Mouse (Mus musculus): Measurements from ENCODE around the gene Trim71. TPM values are rescaled to one million over a fixed set of nuclear protein-coding genes. Genes with fewer than 3 reads are reported as not detected.

Gene Trim71
- polyA plus RNA-seq (2015; fragmentation: Nextera tagmentation; extraction: Ambion mirVana) = 0.32 and 0.55 TPM in 2 replicates

DNA sequence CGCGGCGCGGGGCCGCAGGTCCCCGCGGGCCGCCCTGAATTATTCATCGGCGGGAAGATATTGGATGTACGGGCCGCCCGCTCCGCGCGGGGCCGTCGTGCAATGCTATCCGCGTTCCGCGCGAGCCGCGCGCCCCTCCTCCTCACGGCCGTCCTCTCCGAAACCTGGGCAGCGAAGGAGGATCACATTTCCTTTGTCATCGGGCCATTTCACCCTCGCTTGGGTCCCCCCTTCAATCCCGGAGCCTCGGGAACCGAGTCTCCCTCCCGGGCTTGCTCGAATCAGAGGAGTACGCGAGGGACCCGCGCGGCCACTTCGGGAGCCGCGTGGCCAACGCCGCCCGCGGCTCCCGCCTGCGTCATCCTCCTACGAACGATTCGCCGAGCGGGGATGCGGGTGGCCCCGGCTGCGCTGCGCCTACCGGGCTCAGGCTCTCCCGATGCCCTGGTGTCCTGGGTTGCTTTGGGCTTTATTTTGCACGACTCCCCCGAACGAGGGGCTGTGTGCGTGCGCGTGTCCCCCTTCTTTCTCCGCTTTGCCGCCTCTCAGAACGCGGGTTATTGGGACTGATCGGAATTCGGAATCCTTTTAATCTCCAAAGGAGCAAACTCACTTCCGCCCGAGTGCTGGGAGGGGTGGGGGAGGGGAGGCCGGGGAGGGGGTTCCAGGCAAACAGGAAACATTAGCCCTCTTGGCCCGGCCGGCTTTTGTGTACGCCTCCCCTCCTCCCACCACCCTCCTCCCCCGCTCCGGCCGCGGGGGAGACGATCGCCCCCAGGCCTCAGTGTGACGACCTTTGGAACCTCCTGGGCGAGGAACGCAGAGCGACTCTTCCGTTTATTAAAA, at the start of gene Trim71:
TSS of gene Trim71 (minus strand) at position 609 of the 846 bp plus-strand sequence.
- Histone ChIP-seq H3K4me1 (replicated peaks) (peaks cover 49% of the 10 kb centered on the region), H3K36me3 (no peaks in the 10 kb centered on the region), H3K4me2 (peak within 1 kb of the TSS; percentile 80), H3K9me3 (no peaks in the 10 kb centered on the region), H3K9ac (peak within 1 kb of the TSS; percentile 75), H3K27me3 (peaks cover 46% of the 10 kb centered on the region), H3K27ac (replicated peaks) (peak within 1 kb of the TSS; percentile 57), H3K4me3 (peak within 1 kb of the TSS; percentile 55)
- WGBS = under 1% methylated on average over 86 of the region's 91 CpGs
- peak; percentile 82 for ATAC-seq (ENCODE audit: low read depth)

DNA sequence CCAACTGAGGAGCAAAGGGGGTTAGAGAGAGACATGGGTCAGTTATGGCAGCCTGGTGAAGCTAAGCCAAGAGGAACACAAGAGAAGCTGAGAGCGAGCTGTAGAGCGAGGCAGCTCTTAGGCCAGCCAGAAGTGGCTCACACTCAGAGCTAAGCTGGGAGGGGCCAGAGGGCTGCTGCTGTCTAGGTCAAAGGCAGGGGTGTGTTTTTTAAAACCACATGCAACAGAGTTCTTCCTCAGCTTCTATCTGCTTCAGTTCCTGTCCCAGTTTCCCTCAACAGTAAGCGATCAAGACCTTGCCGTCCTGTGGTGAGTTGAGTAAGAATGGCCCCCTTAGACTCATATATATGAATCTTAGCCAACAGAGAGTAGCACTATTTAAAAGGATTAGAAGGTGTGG, 48.9 kb upstream of the Trim71 start:
- Histone ChIP-seq H3K9ac (no peak overlapping the region), H3K4me2 (no peak overlapping the region), H3K4me1 (replicated peaks) (no peaks in the 10 kb centered on the region), H3K27me3 (no peaks in the 10 kb centered on the region), H3K36me3 (peaks cover 85% of the 10 kb centered on the region), H3K4me3 (no peak overlapping the region), H3K27ac (replicated peaks) (no peak overlapping the region), H3K9me3 (no peaks in the 10 kb centered on the region)
- 97% methylated on average over 4 of the region's 4 CpGs for WGBS
- no peak for ATAC-seq (ENCODE audit: low read depth)

DNA sequence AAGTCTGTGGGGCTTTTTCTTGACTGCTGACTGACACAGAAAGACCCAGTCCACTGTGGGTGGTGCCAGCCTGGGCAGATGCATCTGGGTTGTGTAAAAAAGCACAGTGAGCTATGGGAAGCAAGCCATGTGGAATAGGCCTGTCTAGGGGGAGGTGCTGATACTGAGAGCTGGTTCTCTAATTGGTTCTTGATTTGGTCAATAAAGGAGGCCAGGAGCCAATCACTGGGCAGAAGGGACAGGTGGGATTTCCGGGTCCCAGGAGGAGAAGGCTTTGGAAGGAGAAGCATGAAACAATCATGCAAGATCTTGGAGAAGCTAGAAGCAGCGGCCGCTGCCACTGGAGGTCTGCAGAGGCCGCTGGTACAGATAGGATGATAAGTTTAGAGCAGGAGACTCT, 48.4 kb upstream of the Trim71 start:
- Histone ChIP-seq H3K27me3 (no peaks in the 10 kb centered on the region), H3K4me3 (no peak overlapping the region), H3K9ac (no peak overlapping the region), H3K27ac (replicated peaks) (no peak overlapping the region), H3K9me3 (no peaks in the 10 kb centered on the region), H3K36me3 (peaks cover 85% of the 10 kb centered on the region), H3K4me1 (replicated peaks) (no peaks in the 10 kb centered on the region), H3K4me2 (no peak overlapping the region)
- no peak for ATAC-seq (ENCODE audit: low read depth)
- 86% methylated on average over 4 of the region's 4 CpGs for WGBS

DNA sequence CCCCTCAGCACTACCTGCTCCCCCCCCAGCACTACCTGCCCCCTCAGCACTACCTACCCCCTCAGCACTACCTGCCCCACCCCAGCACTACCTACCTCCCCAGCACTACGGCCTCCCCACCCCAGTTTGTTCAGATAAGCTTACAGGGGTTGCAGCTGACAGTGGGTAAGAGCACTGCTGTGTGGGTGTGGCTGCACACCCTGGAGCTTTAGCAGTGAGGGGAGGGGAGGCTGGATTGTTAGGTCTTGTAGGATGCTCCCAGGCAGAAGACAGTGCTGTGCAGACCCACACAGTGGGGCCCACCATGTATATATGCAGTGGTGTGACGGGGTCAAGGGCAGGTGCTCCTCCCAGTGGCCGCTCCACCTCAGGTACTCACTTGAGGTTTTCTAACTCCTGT, 46.1 kb upstream of the Trim71 start:
- H3K36me3 ChIP-seq = peaks cover 92% of the 10 kb centered on the region
- no peaks in the 10 kb centered on the region for H3K27me3 ChIP-seq
- H3K4me3 ChIP-seq = no peak overlapping the region
- H3K9me3 ChIP-seq = no peaks in the 10 kb centered on the region
- 100% methylated on average over 3 of the region's 3 CpGs for WGBS
- H3K27ac ChIP-seq (replicated peaks) = no peak overlapping the region
- no peak overlapping the region for H3K9ac ChIP-seq
- H3K4me2 ChIP-seq = no peak overlapping the region
- no peak for ATAC-seq (ENCODE audit: low read depth)
- no peaks in the 10 kb centered on the region for H3K4me1 ChIP-seq (replicated peaks)

DNA sequence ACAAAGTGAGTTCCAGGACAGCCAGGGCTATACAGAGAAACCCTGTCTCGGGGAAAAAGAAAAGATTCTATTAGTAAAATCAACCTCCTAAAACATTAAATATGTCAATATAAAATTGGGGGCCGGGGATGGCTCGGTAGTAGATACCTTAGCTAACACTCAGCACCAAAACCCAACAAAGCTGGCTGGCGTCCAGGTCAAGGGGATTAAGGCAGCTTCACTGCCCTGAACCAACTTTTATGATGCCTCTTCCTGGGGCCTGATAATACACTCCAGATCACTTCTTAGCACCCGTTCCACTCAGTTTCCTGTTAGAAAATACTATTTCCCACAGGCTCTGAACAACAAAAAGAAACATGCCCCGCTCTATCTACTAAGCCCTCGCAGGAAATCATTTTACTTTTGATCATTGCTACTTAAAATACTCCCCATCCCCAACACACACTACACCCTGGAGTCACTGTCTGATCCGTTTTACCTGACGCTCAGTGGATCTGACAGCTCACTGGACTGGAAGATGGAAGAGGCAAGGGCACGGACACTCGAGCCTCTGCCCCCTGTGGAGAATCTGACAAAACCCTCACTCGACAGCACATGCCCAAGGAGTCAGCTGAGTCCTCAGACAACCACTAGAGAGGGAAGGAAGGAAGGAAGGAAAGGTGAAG, 39.8 kb upstream of the Trim71 start:
- Histone ChIP-seq H3K4me3 (no peak overlapping the region), H3K27me3 (no peaks in the 10 kb centered on the region), H3K4me1 (replicated peaks) (no peaks in the 10 kb centered on the region), H3K27ac (replicated peaks) (no peak overlapping the region), H3K4me2 (no peak overlapping the region), H3K9ac (no peak overlapping the region), H3K36me3 (peaks cover 79% of the 10 kb centered on the region), H3K9me3 (no peaks in the 10 kb centered on the region)
- ATAC-seq (ENCODE audit: low read depth) = no peak
- 71% methylated on average over 12 of the region's 12 CpGs for WGBS

DNA sequence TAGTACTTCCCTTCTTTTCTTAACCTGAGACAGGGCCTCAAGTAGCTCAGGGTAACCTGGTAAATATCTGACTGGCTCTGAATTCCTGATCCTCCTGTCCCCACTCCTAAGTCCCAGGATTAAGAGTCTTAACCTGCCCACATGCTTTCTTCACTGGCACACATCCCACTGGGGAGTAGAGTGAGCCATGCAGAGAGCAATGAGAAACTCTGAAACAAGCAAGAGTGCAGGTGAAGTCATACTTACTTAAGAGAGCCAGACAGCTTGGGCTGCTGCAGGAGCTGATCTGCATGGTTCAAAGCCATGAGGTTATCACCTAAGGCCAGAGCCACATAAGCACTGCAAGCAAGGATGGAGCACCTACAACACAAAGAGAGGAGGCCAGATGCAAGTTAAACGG, 36.9 kb upstream of the Trim71 start:
- WGBS = 41% methylated on average over 1 of the region's 1 CpGs
- Histone ChIP-seq H3K27ac (replicated peaks) (no peak overlapping the region), H3K36me3 (peaks cover 81% of the 10 kb centered on the region), H3K9me3 (no peaks in the 10 kb centered on the region), H3K27me3 (no peaks in the 10 kb centered on the region), H3K4me1 (replicated peaks) (no peaks in the 10 kb centered on the region), H3K9ac (no peak overlapping the region), H3K4me2 (no peak overlapping the region), H3K4me3 (no peak overlapping the region)
- ATAC-seq (ENCODE audit: low read depth) = no peak

DNA sequence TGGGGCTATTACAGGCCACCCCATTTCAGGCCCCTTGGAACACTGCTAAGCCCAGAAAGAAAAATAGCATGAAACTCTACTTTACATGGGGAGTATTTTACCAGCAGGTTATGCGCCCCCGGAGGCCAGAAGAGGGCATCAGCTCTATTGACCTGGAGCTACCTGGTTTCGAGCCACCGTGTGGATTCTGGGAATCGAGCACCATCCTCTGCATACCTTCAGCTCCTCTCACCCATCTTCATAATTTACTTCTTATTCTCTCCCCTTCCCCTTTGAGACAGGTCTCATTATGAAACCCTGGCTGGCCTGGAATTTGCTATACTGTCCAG, 20.8 kb upstream of the Trim71 start:
- ATAC-seq (ENCODE audit: low read depth) = no peak
- Histone ChIP-seq H3K36me3 (peaks cover 44% of the 10 kb centered on the region), H3K9ac (no peak overlapping the region), H3K4me2 (no peak overlapping the region), H3K4me3 (no peak overlapping the region), H3K9me3 (no peaks in the 10 kb centered on the region), H3K4me1 (replicated peaks) (peaks cover 13% of the 10 kb centered on the region), H3K27ac (replicated peaks) (no peak overlapping the region), H3K27me3 (no peaks in the 10 kb centered on the region)
- WGBS = 37% methylated on average over 5 of the region's 5 CpGs

DNA sequence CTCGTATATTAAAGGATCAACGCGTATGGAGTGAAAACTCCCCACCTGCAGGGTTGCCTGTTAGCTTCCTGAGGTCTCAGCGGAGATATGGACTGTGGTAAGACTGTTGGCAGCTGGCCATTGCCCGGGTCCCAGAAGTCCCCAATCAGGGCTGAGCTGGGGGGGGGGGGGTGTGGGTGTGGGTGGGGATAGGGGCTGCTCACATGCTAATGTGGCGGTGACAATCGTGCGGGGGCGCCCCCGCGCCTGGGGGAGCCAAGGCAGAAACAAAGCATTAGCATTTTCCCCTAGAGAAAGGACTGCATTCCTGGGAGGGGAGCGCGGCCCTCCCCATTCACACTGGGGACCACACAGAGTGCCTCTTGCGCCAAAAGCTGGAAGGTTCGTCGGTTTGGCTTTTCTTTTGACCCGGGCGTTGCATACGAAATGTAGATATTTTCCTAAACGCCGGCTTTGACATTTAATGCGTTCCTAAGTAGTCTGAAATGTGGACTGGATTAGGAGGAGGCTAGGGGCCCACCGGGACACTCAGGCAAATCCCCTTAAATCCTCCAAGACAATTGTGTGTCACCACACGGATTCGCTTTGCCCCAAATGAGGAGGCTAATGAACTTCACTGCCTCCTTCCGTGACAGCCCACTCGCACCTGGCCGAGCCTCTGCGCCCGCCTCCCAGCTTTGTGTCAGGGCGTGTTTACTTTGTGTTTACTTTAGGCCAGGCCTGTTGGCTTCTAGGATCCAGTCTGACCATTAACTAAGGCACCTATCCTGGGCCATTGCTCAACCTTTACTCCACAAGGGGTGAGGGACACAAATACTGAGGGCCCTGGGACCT, 20.2 kb upstream of the Trim71 start:
- ATAC-seq (ENCODE audit: low read depth) = peak; percentile 70
- peaks cover 13% of the 10 kb centered on the region for H3K4me1 ChIP-seq (replicated peaks)
- peak overlapping the region; percentile 7; the same call in 1 of the 2 replicates for H3K27ac ChIP-seq (replicated peaks)
- peak overlapping the region; percentile 47 for H3K9ac ChIP-seq
- H3K27me3 ChIP-seq = no peaks in the 10 kb centered on the region
- H3K4me2 ChIP-seq = peak overlapping the region; percentile 59
- H3K4me3 ChIP-seq = peak overlapping the region; percentile 29
- peaks cover 40% of the 10 kb centered on the region for H3K36me3 ChIP-seq
- 5% methylated on average over 26 of the region's 31 CpGs for WGBS
- H3K9me3 ChIP-seq = no peaks in the 10 kb centered on the region

DNA sequence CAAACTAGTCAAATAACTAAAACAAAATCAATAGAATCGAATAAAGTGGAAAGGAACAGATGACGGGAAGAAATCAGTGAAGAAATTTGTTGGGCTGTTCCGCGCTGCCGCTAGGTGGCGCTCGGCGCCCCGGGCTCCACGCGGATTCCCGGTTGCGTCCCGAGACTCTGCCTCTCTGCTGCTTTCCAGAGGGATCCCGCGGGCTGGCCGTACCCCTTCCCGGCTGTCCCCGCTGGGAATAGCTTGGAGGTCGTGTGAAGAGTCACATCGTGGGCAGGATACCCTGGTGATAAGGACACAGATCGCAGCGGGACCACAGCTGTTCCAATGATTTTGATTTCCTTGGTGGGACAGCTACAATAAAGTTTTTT, 19.6 kb upstream of the Trim71 start:
- H3K27me3 ChIP-seq = no peaks in the 10 kb centered on the region
- peak; percentile 81 for ATAC-seq (ENCODE audit: low read depth)
- peak overlapping the region; percentile 47 for H3K9ac ChIP-seq
- peak overlapping the region; percentile 59 for H3K4me2 ChIP-seq
- H3K27ac ChIP-seq (replicated peaks) = no peak overlapping the region
- peaks cover 13% of the 10 kb centered on the region for H3K4me1 ChIP-seq (replicated peaks)
- H3K9me3 ChIP-seq = no peaks in the 10 kb centered on the region
- peaks cover 34% of the 10 kb centered on the region for H3K36me3 ChIP-seq
- H3K4me3 ChIP-seq = peak overlapping the region; percentile 29
- WGBS = 1% methylated on average over 23 of the region's 23 CpGs

DNA sequence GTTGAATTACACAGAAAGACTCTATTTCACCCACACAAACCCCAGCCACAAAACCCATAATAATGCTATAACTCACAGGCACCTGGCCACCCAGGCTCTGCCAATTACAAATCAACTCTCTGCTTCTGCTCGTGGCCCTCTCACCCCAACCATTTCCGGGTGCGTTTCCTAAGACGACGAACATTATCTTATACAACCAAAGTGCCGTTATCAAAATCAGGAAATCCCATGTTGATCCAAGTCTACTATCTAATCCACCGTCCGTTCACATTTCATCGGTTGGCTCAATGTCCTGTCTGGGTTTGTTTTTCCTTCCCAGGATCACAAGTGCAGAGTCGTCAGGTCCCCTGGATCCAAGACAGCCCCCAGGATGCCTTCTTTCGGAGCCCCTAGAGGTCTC, 14.5 kb upstream of the Trim71 start:
- H3K4me1 ChIP-seq (replicated peaks) = no peaks in the 10 kb centered on the region
- H3K27ac ChIP-seq (replicated peaks) = no peak overlapping the region
- no peak overlapping the region for H3K4me3 ChIP-seq
- ATAC-seq (ENCODE audit: low read depth) = no peak
- H3K9ac ChIP-seq = no peak overlapping the region
- no peaks in the 10 kb centered on the region for H3K27me3 ChIP-seq
- no peak overlapping the region for H3K4me2 ChIP-seq
- H3K36me3 ChIP-seq = no peaks in the 10 kb centered on the region
- no peaks in the 10 kb centered on the region for H3K9me3 ChIP-seq
- 81% methylated on average over 11 of the region's 11 CpGs for WGBS

DNA sequence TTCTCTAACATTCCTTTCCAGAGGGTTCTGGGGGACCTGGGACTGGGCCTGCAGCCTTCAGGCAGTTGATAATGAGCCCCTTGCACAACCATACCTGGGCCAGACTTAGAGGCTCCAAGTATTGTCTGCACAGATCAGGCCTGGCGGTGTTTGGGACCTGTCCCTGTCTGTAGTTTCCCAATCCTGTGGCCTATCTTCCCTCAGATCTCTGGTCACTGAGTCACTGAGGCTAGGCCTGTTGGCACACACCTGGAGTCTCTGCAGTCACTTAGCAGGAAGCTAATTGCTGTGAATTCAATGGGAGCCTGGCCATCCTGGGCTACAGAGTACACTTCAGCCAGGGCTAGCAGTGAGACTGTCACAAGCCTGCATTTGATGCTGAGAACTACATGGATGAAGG, 11.8 kb upstream of the Trim71 start:
- Histone ChIP-seq H3K27me3 (no peaks in the 10 kb centered on the region), H3K9ac (no peak overlapping the region), H3K9me3 (no peaks in the 10 kb centered on the region), H3K4me2 (no peak overlapping the region), H3K4me3 (no peak overlapping the region), H3K27ac (replicated peaks) (no peak overlapping the region), H3K4me1 (replicated peaks) (no peaks in the 10 kb centered on the region), H3K36me3 (no peaks in the 10 kb centered on the region)
- 93% methylated on average over 1 of the region's 1 CpGs for WGBS
- no peak for ATAC-seq (ENCODE audit: low read depth)

DNA sequence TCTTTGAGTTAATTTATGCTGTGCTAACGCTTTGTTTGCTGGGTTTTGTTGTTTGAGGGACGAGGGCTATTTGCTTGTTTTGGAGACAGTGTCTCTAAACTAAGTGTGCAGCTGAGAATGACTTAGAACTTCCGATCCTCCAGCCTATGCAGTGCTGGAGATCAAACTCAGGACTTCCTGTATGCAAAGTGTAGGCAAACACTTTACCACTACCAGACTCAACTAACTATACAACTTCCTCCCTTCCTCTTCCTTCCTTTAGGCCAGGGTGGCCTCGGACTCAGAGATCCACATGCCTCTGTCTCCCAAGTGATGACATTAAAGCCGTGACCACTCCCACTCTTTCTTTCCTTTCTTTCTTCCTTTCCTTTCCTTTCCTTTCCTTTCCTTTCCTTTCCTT, 9.4 kb upstream of the Trim71 start:
- Histone ChIP-seq H3K9me3 (no peaks in the 10 kb centered on the region), H3K4me3 (no peak overlapping the region), H3K27ac (replicated peaks) (no peak overlapping the region), H3K27me3 (no peaks in the 10 kb centered on the region), H3K9ac (no peak overlapping the region), H3K4me1 (replicated peaks) (no peaks in the 10 kb centered on the region), H3K36me3 (no peaks in the 10 kb centered on the region), H3K4me2 (no peak overlapping the region)
- no peak for ATAC-seq (ENCODE audit: low read depth)
- WGBS = 63% methylated on average over 5 of the region's 5 CpGs

All from neural tube, embryonic 13.5 days (tissue).